In the genomic region with DNA sequence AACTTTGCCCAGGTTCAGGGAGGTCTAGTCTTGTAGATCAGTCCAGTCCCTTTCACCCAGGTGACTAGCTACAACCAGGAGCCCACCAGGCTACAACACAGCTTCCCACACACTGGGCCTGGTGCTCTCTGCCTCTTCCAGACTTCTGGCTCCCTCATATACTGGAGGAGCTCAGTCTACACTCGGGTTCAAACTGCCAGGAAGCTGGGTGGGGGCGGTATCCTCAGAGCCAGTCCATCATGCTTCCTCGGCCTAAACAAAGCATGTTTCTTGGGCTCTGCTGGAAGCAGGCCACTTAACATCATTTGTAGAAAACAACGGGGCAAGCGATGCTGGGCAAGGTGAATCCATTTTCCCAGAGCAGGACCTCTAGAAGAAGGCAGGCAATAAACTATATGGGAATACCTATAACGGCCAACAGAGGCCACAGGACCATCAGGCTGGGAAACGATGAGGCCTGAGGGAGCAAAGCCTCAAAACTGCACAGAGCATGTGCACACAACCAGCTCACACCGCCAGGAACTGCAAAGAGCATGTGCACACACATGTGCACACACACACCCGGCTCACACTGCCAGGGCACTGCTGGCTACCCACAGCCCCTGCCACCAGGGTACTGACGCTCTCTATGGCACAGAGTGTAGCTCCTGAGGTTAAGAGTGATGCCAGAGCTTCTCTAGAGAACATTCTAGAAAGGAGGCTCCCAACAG, we compare ENCODE assay signal across 9 mouse cellular contexts.
DNase-seq lines count a peak whose midpoint lies in the region; ATAC-seq and TF ChIP-seq lines count a peak whose summit lies in the region.
"Had no signal": no experiment of that assay in that cellular context is flagged by ENCODE, and none has a peak within 500 bp of the region (broad histone marks: within the 10 kb centered on the region; RNA-seq: fewer than 3 reads in every experiment).

No protein-coding gene starts in this region.

- H3K9ac ChIP-seq in heart, embryonic 11.5 days (ENCODE audit: low read depth, low read length), result no peak overlapping the region
- H3K9ac ChIP-seq in forebrain, embryonic 15.5 days (replicated peaks), result no peak overlapping the region
- peak overlapping the region; percentile 37; the same call in 1 of the 2 replicates for H3K9ac ChIP-seq in liver, embryonic 12.5 days

- H3K4me1 ChIP-seq in heart, embryonic 11.5 days (ENCODE audit: control insufficient read depth, insufficient read depth, low read length), result peaks cover 30% of the 10 kb centered on the region
- peaks cover 96% of the 10 kb centered on the region for H3K4me1 ChIP-seq in E14TG2a.4 (replicated peaks; ENCODE audit: low read depth, low read length)
- H3K4me1 ChIP-seq in forebrain, embryonic 15.5 days, result peaks cover 32% of the 10 kb centered on the region
- H3K4me1 ChIP-seq in liver, embryonic 12.5 days, result peaks cover 77% of the 10 kb centered on the region

- no peak overlapping the region for H3K4me3 ChIP-seq in heart, embryonic 11.5 days (ENCODE audit: low read depth, low read length)
- H3K4me3 ChIP-seq in E14TG2a.4 (replicated peaks; ENCODE audit: low read length), result 0 out of 2 replicates have a peak overlapping the region, but pooled peaks have one; percentile 7
- no peak overlapping the region for H3K4me3 ChIP-seq in forebrain, embryonic 15.5 days
- no peak overlapping the region for H3K4me3 ChIP-seq in liver, embryonic 12.5 days

- H3K27ac ChIP-seq in heart, embryonic 11.5 days (ENCODE audit: low read depth, low read length), result 0 out of 2 replicates have a peak overlapping the region, but pooled peaks have one; percentile 25
- 0 out of 2 replicates have a peak overlapping the region, but pooled peaks have one; percentile 5 for H3K27ac ChIP-seq in forebrain, embryonic 15.5 days (replicated peaks)
- H3K27ac ChIP-seq in liver, embryonic 12.5 days, result peak overlapping the region; percentile 89

- no peak overlapping the region for H3K4me2 ChIP-seq in heart, embryonic 11.5 days
- H3K4me2 ChIP-seq in forebrain, embryonic 15.5 days (replicated peaks), result no peak overlapping the region
- H3K4me2 ChIP-seq in liver, embryonic 12.5 days, result peak overlapping the region; percentile 46

- ATAC-seq in heart, embryonic 11.5 days (replicated peaks; ENCODE audit: insufficient number of reproducible peaks, low FRiP score, low TSS enrichment), result no peak
- 0 out of 2 replicates have a peak, but pooled peaks have one; percentile 23 for ATAC-seq in forebrain, embryonic 15.5 days (replicated peaks)
- no peak for ATAC-seq in liver, embryonic 12.5 days

- no peaks in the 10 kb centered on the region for H3K36me3 ChIP-seq in heart, embryonic 11.5 days (ENCODE audit: control insufficient read depth, insufficient read depth, low read length)
- peaks cover 14% of the 10 kb centered on the region for H3K36me3 ChIP-seq in E14TG2a.4 (ENCODE audit: insufficient read depth, low read length)
- H3K36me3 ChIP-seq in forebrain, embryonic 15.5 days, result no peaks in the 10 kb centered on the region
- H3K36me3 ChIP-seq in liver, embryonic 12.5 days, result no peaks in the 10 kb centered on the region

- no peaks in the 10 kb centered on the region for H3K9me3 ChIP-seq in heart, embryonic 11.5 days (replicated peaks; ENCODE audit: control insufficient read depth, low read length)
- H3K9me3 ChIP-seq in E14TG2a.4 (ENCODE audit: low read length), result no peaks in the 10 kb centered on the region
- no peaks in the 10 kb centered on the region for H3K9me3 ChIP-seq in forebrain, embryonic 15.5 days
- H3K9me3 ChIP-seq in liver, embryonic 12.5 days (replicated peaks), result no peaks in the 10 kb centered on the region

- H3K27me3 ChIP-seq in heart, embryonic 11.5 days (ENCODE audit: control insufficient read depth, insufficient read depth, low read length), result no peaks in the 10 kb centered on the region
- no peaks in the 10 kb centered on the region for H3K27me3 ChIP-seq in E14TG2a.4 (ENCODE audit: insufficient read depth, low read length)
- H3K27me3 ChIP-seq in forebrain, embryonic 15.5 days, result no peaks in the 10 kb centered on the region
- no peaks in the 10 kb centered on the region for H3K27me3 ChIP-seq in liver, embryonic 12.5 days (replicated peaks)

- DNase-seq in heart, adult 8-10 months (ENCODE audit: low spot score), result no peak
- no peak for DNase-seq in layer of hippocampus, adult 8-10 months (ENCODE audit: low spot score in 2 of 2)
- DNase-seq in urinary bladder, adult 18-20 months (ENCODE audit: low spot score in 2 of 2), result no peak
- no peak for DNase-seq in thymus, postnatal 10 days (ENCODE audit: low spot score in 2 of 2)
- DNase-seq: kidney, postnatal 25 days had no signal

- 75% methylated on average over 10 of the region's 10 CpGs for WGBS in heart, embryonic 11.5 days (ENCODE audit: insufficient replicate concordance)
- 59% methylated on average over 10 of the region's 10 CpGs for WGBS in forebrain, embryonic 15.5 days
- 68% methylated on average over 10 of the region's 10 CpGs for WGBS in liver, embryonic 12.5 days (ENCODE audit: insufficient replicate concordance)

- TF ChIP-seq CTCF in E14TG2a.4 (conservative IDR thresholded peaks at IDR 0.05; ENCODE audit: low read length), result no peak

Comparison
In these comparisons a context has a peak if more than half of its experiments do, and no peak if none do; other contexts are left out.
1. H3K27ac ChIP-seq: peak in every context shown above with its lines; median percentile 89 in liver, embryonic 12.5 days; 25 in heart, embryonic 11.5 days; 5 in forebrain, embryonic 15.5 days.